Mouse (Mus musculus): ENCODE measurements around the gene Lsm7. TPM values are rescaled to one million over a fixed set of nuclear protein-coding genes. Genes with fewer than 3 reads are reported as not detected.

Gene Lsm7
- polyA plus RNA-seq, 1 experiment from 2014 or later, result 351 TPM

- no peak for DNase-seq (ENCODE audit: extremely low spot score, low spot score)
- peaks cover 60% of the 10 kb centered on the region for H3K36me3 ChIP-seq (replicated peaks)
- 100% methylated on average over 2 of the region's 2 CpGs for WGBS
- H3K4me3 ChIP-seq, result peak overlapping the region; percentile 3; the same call in 1 of the 2 replicates
- no peak overlapping the region for H3K27ac ChIP-seq
- H3K9me3 ChIP-seq, result no peaks in the 10 kb centered on the region
- H3K27me3 ChIP-seq (ENCODE audit: poor library complexity, severe bottlenecking), result peaks cover 43% of the 10 kb centered on the region
- H3K4me1 ChIP-seq, result peaks cover 64% of the 10 kb centered on the region
These were observed 50.7 kb downstream of the Lsm7 start for GRCm38 (mm10) chr10:80804340-80804739.

GRCm38 (mm10) chr10:80802996-80803395, 52.0 kb downstream of the Lsm7 start:
- Histone ChIP-seq H3K4me1 (peaks cover 53% of the 10 kb centered on the region), H3K27me3 (ENCODE audit: poor library complexity, severe bottlenecking) (peaks cover 30% of the 10 kb centered on the region), H3K4me3 (peak overlapping the region; percentile 9; the same call in 1 of the 2 replicates), H3K36me3 (replicated peaks) (peaks cover 60% of the 10 kb centered on the region), H3K9me3 (no peaks in the 10 kb centered on the region), H3K27ac (no peak overlapping the region)
- 83% methylated on average over 3 of the region's 3 CpGs for WGBS
- DNase-seq (ENCODE audit: extremely low spot score, low spot score), result no peak

MicroRNA genes within 50 kb of the gene (microRNA counts, 519-probe panel; counts per million panel counts)
- microRNA mmu-miR-1982, result 341 counts per million, percentile 65 among the panel's probes with 10 or more counts

Small RNA genes within 50 kb of the gene (microRNA-seq; reads per million reads assigned to microRNA genes)
- gene Mir1982, result 3.0 reads per million, percentile 2 among the genes with 10 or more reads in this experiment

Other genes with a start within 250 kb of the Lsm7 start
- 4.7 and 5.6 TPM in 2 replicates for gene Gm49322, start 249.2 kb downstream of the Lsm7 start, polyA plus RNA-seq (2016; fragmentation: Nextera tagmentation; extraction: Ambion mirVana)
- gene Csnk1g2, start 232.4 kb downstream of the Lsm7 start, polyA plus RNA-seq (2016; fragmentation: Nextera tagmentation; extraction: Ambion mirVana), result 123 and 133 TPM in 2 replicates
- 71.6 and 78.1 TPM in 2 replicates for gene Btbd2, start 198.1 kb downstream of the Lsm7 start, polyA plus RNA-seq (2016; fragmentation: Nextera tagmentation; extraction: Ambion mirVana)
- gene Mknk2, start 177.1 kb downstream of the Lsm7 start, polyA plus RNA-seq (2016; fragmentation: Nextera tagmentation; extraction: Ambion mirVana), result 91.0 and 100 TPM in 2 replicates
- gene Mob3a, start 153.2 kb downstream of the Lsm7 start, polyA plus RNA-seq (2016; fragmentation: Nextera tagmentation; extraction: Ambion mirVana), result 53.9 and 54.7 TPM in 2 replicates
- gene Izumo4, start 153.0 kb downstream of the Lsm7 start, polyA plus RNA-seq (2016; fragmentation: Nextera tagmentation; extraction: Ambion mirVana), result 7.7 and 10.9 TPM in 2 replicates
- 58.2 and 58.7 TPM in 2 replicates for gene Ap3d1, start 112.9 kb downstream of the Lsm7 start, polyA plus RNA-seq (2016; fragmentation: Nextera tagmentation; extraction: Ambion mirVana)
- 20.8 and 21.7 TPM in 2 replicates for gene Dot1l, start 100.0 kb downstream of the Lsm7 start, polyA plus RNA-seq (2016; fragmentation: Nextera tagmentation; extraction: Ambion mirVana)
- gene Sf3a2, start 57.0 kb downstream of the Lsm7 start, polyA plus RNA-seq (2016; fragmentation: Nextera tagmentation; extraction: Ambion mirVana), result 110 and 118 TPM in 2 replicates
- gene Plekhj1, start 56.6 kb downstream of the Lsm7 start, polyA plus RNA-seq (2016; fragmentation: Nextera tagmentation; extraction: Ambion mirVana), result 196 and 197 TPM in 2 replicates
- gene Amh, start 50.0 kb downstream of the Lsm7 start, polyA plus RNA-seq (2016; fragmentation: Nextera tagmentation; extraction: Ambion mirVana), result 0.09 TPM in 2 replicates
- 0.40 and 0.65 TPM in 2 replicates for gene Jsrp1, start 41.7 kb downstream of the Lsm7 start, polyA plus RNA-seq (2016; fragmentation: Nextera tagmentation; extraction: Ambion mirVana)
- gene Oaz1, start 28.6 kb downstream of the Lsm7 start, polyA plus RNA-seq (2016; fragmentation: Nextera tagmentation; extraction: Ambion mirVana), result 2,273 and 2,281 TPM in 2 replicates
- gene Lingo3, start 11.2 kb downstream of the Lsm7 start, polyA plus RNA-seq (2016; fragmentation: Nextera tagmentation; extraction: Ambion mirVana), result 1.5 and 2.0 TPM in 2 replicates
- 43.9 and 44.9 TPM in 2 replicates for gene Sppl2b, start 66 bp upstream of the Lsm7 start, polyA plus RNA-seq (2016; fragmentation: Nextera tagmentation; extraction: Ambion mirVana)
- 0.05 TPM in 1 of 2 replicates, not detected in the other for gene Tmprss9, start 16.6 kb upstream of the Lsm7 start, polyA plus RNA-seq (2016; fragmentation: Nextera tagmentation; extraction: Ambion mirVana)
- gene Timm13, start 45.8 kb upstream of the Lsm7 start, polyA plus RNA-seq (2016; fragmentation: Nextera tagmentation; extraction: Ambion mirVana), result 395 and 401 TPM in 2 replicates
- gene Lmnb2, start 63.0 kb upstream of the Lsm7 start, polyA plus RNA-seq (2016; fragmentation: Nextera tagmentation; extraction: Ambion mirVana), result 85.6 and 89.5 TPM in 2 replicates
- gene Gadd45b, start 74.9 kb upstream of the Lsm7 start, polyA plus RNA-seq (2016; fragmentation: Nextera tagmentation; extraction: Ambion mirVana), result 5.9 and 6.3 TPM in 2 replicates
- 6.3 and 6.9 TPM in 2 replicates for gene Gng7, start 159.7 kb upstream of the Lsm7 start, polyA plus RNA-seq (2016; fragmentation: Nextera tagmentation; extraction: Ambion mirVana)
- gene Diras1, start 170.5 kb upstream of the Lsm7 start, polyA plus RNA-seq (2016; fragmentation: Nextera tagmentation; extraction: Ambion mirVana), result 2.1 and 2.5 TPM in 2 replicates
- gene Slc39a3, start 182.2 kb upstream of the Lsm7 start, polyA plus RNA-seq (2016; fragmentation: Nextera tagmentation; extraction: Ambion mirVana), result 15.7 and 15.8 TPM in 2 replicates
- 285 and 286 TPM in 2 replicates for gene Sgta, start 205.0 kb upstream of the Lsm7 start, polyA plus RNA-seq (2016; fragmentation: Nextera tagmentation; extraction: Ambion mirVana)
- 106 and 114 TPM in 2 replicates for gene Thop1, start 214.8 kb upstream of the Lsm7 start, polyA plus RNA-seq (2016; fragmentation: Nextera tagmentation; extraction: Ambion mirVana)
- gene Creb3l3, start 243.7 kb upstream of the Lsm7 start, polyA plus RNA-seq (2016; fragmentation: Nextera tagmentation; extraction: Ambion mirVana), result 0.14 and 0.22 TPM in 2 replicates